Mouse (Mus musculus) heart, adult 2 months (tissue): ENCODE measurements around the gene Tyro3. TPM values are rescaled to one million over a fixed set of nuclear protein-coding genes. Genes with fewer than 3 reads are reported as not detected.

Experiments
- DNase-seq, 2 experiments: peaks; one replicate each; pipeline ENCODE4 v3.0.0; 2021
- H3K27ac ChIP-seq: fragments of 200-600 bp; 2 replicates; pipeline ENCODE4 v1.8.1; 2022
- H3K27me3 ChIP-seq: fragments of 200-500 bp; 2 replicates; pipeline ENCODE4 v1.6.1; 2012; ENCODE audit warnings: mild to moderate bottlenecking, low read length, inconsistent platforms, mixed read lengths; ENCODE audit not compliant: control insufficient read depth, insufficient read depth
- H3K36me3 ChIP-seq: fragments of 200-500 bp; 2 replicates; pipeline ENCODE4 v1.6.1; 2012; ENCODE audit warnings: low read length, inconsistent platforms; ENCODE audit not compliant: control insufficient read depth, insufficient read depth
- H3K4me1 ChIP-seq: fragments of 200-500 bp; 2 replicates; pipeline ENCODE4 v1.6.1; 2011; ENCODE audit warnings: low read length; ENCODE audit not compliant: control insufficient read depth, insufficient read depth
- H3K4me3 ChIP-seq: fragments of 200-600 bp; 2 replicates; pipeline ENCODE4 v1.8.1; 2022
- H3K79me2 ChIP-seq: fragments of 200-500 bp; replicated peaks from 2 replicates; pipeline ENCODE4 v1.6.1; 2012; ENCODE audit warnings: mild to moderate bottlenecking, inconsistent platforms, low read length, moderate library complexity, mixed read lengths; ENCODE audit not compliant: control insufficient read depth, insufficient read depth
- H3K9ac ChIP-seq: fragments of 200-500 bp; 2 replicates; pipeline ENCODE4 v1.6.1; 2012; ENCODE audit warnings: low read depth, mild to moderate bottlenecking, control low read depth, inconsistent platforms, low read length, mixed read lengths
- CTCF ChIP-seq: fragments of 200-600 bp; IDR thresholded peaks from 2 replicates; pipeline ENCODE4 v1.8.1; 2022; ENCODE audit warnings: antibody characterized with exemption, mild to moderate bottlenecking, moderate library complexity
- EP300 ChIP-seq: fragments of 200-500 bp; IDR thresholded peaks from 2 replicates; pipeline ENCODE4 v1.6.1; 2011; ENCODE audit warnings: low read depth, low read length, control low read depth; ENCODE audit not compliant: insufficient read depth
- POLR2A ChIP-seq: fragments of 200-500 bp; IDR thresholded peaks from 2 replicates; pipeline ENCODE4 v1.6.1; 2011; ENCODE audit warnings: mild to moderate bottlenecking, low read depth, low read length, control low read depth; ENCODE audit not compliant: insufficient read depth
- WGBS: fragments of 180-500 bp; shearing (Covaris S2); methylation state at CpG from one replicate; pipeline ENCODE4 v1.1.7; 2018; 5-methylcytosine and 5-hydroxymethylcytosine counted together
- intact Hi-C: fragments of 180-260 bp; cut with DNase I; formaldehyde crosslinking; loops from one replicate; pipeline ENCODE4 v1.15.1; 2025
- polyA plus RNA-seq: library from polyadenylated mRNA; depleted of rRNA; stranded (reverse); fragments of >200 nt; gene quantifications from 2 replicates; pipeline ENCODE4 v1.2.3, GENCODE M21; 2012
- total RNA-seq, 2 experiments: library from RNA; stranded (reverse); gene quantifications; 2 replicates each; pipeline ENCODE4 v1.2.3; 2021

The Tyro3 gene
- total and polyA plus RNA-seq, 3 experiments = 1.2 to 1.6 (median 1.5) TPM

DNA sequence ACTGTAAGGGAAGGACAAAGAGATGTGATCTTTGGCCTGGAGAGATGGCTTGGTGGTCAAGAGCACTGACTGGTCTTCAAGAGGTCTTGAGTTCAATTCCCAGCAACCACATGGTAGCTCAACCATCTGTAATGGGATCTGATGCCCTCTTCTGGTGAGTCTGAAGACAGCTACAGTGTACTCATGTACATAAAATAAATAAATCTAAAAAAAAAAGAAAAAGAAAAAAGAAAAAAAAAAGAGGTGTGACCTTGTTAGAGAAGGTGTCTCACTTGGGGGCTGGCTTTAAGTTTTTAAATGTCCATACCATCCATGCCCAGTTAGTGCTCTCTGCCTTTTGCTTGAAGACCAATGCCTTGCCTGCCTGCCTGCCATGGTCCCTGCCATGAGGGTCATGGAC, 42.5 kb downstream of the Tyro3 start:
- TF ChIP-seq POLR2A = no peak
- no peak for TF ChIP-seq CTCF
- no peak for TF ChIP-seq EP300
- Histone ChIP-seq H3K79me2 (no peaks in the 10 kb centered on the region), H3K36me3 (no peaks in the 10 kb centered on the region), H3K9ac (no peak overlapping the region), H3K4me1 (no peaks in the 10 kb centered on the region), H3K4me3 (no peak overlapping the region), H3K27me3 (0 out of 2 replicates have a peak, but pooled peaks cover 1% of the 10 kb centered on the region), H3K27ac (no peak overlapping the region)
- no peak for DNase-seq
- intact Hi-C loops = no loop called here

DNA sequence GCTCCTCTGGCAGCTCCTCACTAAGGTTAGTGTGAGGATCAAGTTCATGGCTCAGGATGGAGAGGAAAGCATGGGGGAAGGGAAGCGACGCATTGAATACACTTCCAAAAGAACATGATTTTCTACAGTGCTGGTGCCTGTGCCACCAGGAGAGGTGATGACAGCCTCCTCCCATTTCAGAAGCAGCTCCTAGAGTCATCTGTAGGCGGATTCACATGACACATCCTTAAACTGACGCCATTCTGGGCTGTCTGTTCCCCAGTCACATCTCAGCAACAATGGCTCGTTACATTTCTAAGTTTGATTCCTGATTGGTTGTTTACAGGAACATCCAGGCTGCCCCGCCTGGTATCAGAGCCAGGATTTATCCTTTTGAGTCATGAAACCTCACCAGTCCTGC, 44.5 kb downstream of the Tyro3 start:
- no peaks in the 10 kb centered on the region for H3K36me3 ChIP-seq
- no peaks in the 10 kb centered on the region for H3K79me2 ChIP-seq
- no peak for TF ChIP-seq CTCF
- no peak for TF ChIP-seq POLR2A
- no peak for TF ChIP-seq EP300
- intact Hi-C loops = no loop called here
- H3K4me1 ChIP-seq = no peaks in the 10 kb centered on the region; the same call in 1 of the 2 replicates
- H3K4me3 ChIP-seq = no peak overlapping the region
- no peak for DNase-seq
- H3K27ac ChIP-seq = no peak overlapping the region
- H3K27me3 ChIP-seq = no peaks in the 10 kb centered on the region
- H3K9ac ChIP-seq = no peak overlapping the region
- WGBS = 43% methylated on average over 6 of the region's 6 CpGs

DNA sequence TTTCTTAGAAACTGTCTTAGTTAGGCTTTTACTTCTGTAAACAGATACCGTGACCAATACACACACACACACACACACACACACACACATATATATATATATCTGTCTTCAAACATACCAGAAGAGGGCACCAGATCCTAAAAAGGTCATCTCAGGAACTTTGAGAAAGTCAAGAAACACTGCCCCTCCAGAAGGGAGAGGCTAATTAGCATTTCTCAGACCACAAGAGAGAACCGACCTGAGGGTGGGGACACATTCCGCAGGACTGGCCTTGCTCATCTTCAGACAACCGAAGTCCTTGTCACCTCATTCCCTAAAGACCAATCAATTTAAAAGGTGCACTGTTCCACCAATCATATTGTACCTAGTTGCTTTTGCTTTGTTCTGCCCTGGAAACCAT, 46.0 kb downstream of the Tyro3 start:
- TF ChIP-seq EP300 = no peak
- TF ChIP-seq POLR2A = no peak
- no peak for TF ChIP-seq CTCF
- H3K9ac ChIP-seq = no peak overlapping the region
- DNase-seq = no peak
- H3K27ac ChIP-seq = no peak overlapping the region
- intact Hi-C loops = no loop called here
- H3K4me1 ChIP-seq = no peaks in the 10 kb centered on the region; the same call in 1 of the 2 replicates
- no peaks in the 10 kb centered on the region for H3K36me3 ChIP-seq
- H3K27me3 ChIP-seq = no peaks in the 10 kb centered on the region
- no peaks in the 10 kb centered on the region for H3K79me2 ChIP-seq
- whole genome bisulfite sequencing = 96% methylated on average over 4 of the region's 4 CpGs
- no peak overlapping the region for H3K4me3 ChIP-seq

DNA sequence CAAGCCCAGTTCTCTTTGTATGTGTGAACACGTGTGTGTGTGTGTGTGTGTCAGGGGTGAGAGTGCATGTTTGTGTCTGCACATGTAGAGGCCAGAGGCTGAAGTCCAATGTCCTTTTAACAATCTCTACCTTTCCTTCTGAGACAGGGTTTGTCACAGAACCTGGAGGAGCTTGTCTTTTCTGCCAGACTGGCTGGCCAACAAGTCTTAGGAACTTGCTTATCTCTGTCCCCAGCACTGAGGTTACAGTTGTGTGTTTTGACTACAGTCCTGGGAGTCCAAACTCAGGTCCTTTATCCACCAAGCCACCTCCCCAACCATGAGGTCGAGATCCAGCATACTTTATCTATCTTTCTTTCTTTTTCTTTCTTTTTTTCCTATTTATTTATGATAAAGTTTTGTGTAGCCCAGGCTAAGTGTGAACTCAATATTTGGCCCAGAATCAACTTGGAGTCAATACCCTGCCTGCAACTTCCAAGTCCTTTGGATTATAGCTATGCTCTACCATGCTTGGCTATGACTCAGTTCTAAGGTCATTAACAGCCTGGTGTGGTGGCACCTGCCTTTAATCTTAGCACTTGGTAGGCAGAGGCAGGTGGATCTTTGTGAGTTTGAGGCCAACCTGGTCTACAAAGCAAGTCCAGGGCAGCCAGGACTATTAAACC, 48.5 kb downstream of the Tyro3 start:
- TF ChIP-seq EP300 = no peak
- no peak overlapping the region for H3K4me3 ChIP-seq
- H3K79me2 ChIP-seq = no peaks in the 10 kb centered on the region
- H3K4me1 ChIP-seq = no peaks in the 10 kb centered on the region; the same call in 1 of the 2 replicates
- H3K27me3 ChIP-seq = no peaks in the 10 kb centered on the region
- no peak for DNase-seq
- H3K9ac ChIP-seq = no peak overlapping the region
- H3K27ac ChIP-seq = no peak overlapping the region
- no peaks in the 10 kb centered on the region for H3K36me3 ChIP-seq
- intact Hi-C loops = no loop called here
- 60% methylated on average over 2 of the region's 2 CpGs for WGBS

DNA sequence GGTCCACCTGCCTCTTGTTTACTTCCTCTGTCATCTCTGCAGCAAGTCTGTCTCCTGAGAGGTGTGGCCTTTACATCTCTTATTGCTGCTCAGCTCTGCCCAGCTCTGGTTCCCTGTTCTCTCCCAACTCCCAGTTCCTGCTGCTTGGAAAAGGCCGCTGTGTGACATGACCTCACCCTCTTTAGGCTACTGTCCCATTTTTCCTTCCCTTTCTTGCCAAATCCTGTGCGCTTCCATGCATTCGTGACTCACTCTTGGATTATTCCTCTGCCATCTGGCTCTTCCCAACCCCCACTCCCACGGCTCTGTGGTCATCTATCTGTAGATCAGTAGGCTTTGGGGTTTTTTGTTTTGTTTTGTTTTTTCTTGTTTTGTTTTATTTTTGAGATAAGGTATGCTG, 49.4 kb downstream of the Tyro3 start:
- H3K4me1 ChIP-seq = no peaks in the 10 kb centered on the region; the same call in 1 of the 2 replicates
- H3K79me2 ChIP-seq = no peaks in the 10 kb centered on the region
- TF ChIP-seq EP300 = no peak
- TF ChIP-seq CTCF = no peak
- no peak for TF ChIP-seq POLR2A
- WGBS = 47% methylated on average over 4 of the region's 4 CpGs
- intact Hi-C loops = no loop called here
- no peaks in the 10 kb centered on the region for H3K36me3 ChIP-seq
- H3K27ac ChIP-seq = no peak overlapping the region
- no peak overlapping the region for H3K4me3 ChIP-seq
- H3K27me3 ChIP-seq = no peaks in the 10 kb centered on the region
- peak; percentile 17 to 40 for DNase-seq
- H3K9ac ChIP-seq = no peak overlapping the region

DNA sequence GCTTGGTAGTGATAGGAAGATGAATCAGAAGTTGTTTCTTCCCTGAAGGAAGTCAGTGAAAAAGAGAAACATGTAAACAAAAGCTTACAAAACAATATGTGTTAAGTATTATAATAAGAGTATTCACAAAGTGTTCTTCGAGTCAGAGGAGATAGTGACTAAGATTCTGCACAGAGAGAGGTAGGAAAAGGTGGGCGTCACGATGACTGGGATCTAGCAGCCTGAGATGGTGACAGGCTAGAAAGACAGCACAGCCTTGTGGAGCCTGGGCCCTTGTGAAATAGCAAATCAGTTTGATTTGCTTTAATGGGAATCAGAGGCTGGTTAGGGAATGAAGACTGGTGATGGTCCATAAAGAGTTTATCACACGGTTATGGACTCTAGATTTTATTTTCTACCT, 56.3 kb downstream of the Tyro3 start:
- no peaks in the 10 kb centered on the region for H3K36me3 ChIP-seq
- H3K9ac ChIP-seq = no peak overlapping the region
- 80% methylated on average over 4 of the region's 4 CpGs for WGBS
- no peak overlapping the region for H3K27ac ChIP-seq
- no peaks in the 10 kb centered on the region for H3K79me2 ChIP-seq
- H3K27me3 ChIP-seq = no peaks in the 10 kb centered on the region
- H3K4me3 ChIP-seq = no peak overlapping the region
- TF ChIP-seq CTCF (no peak), POLR2A (no peak), EP300 (no peak)
- intact Hi-C loops = no loop called here
- no peaks in the 10 kb centered on the region for H3K4me1 ChIP-seq
- no peak for DNase-seq
